Mouse (Mus musculus): Measurements from ENCODE around the gene Syne1.
A peak's percentile ranks its signal among the peaks of the same experiment; 100 is the strongest.

Syne1 gene

DNA sequence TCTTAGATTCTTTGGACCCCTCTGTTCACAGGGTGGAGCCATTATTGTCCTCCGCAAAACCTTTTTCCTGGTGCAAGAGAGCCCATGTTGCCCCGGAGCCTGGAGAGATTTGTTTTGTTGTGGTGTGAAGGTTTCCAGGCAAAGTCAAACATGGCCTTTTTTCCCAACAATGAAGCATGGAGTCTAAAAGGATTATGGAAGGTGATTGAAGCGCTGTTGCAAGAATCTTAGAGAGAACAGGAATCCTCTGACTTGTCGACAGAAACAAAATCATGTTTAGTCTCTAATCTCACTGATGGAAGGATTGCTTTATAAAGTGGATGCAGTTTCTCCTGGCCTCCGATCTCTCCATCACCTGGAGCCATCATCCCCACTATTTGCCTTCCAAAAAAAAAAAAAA is at the start of gene Syne1:
Syne1 (minus strand) TSS at position 101 of the 400 bp plus-strand sequence.
- no peak for DNase-seq (ENCODE audit: low read depth)

DNA sequence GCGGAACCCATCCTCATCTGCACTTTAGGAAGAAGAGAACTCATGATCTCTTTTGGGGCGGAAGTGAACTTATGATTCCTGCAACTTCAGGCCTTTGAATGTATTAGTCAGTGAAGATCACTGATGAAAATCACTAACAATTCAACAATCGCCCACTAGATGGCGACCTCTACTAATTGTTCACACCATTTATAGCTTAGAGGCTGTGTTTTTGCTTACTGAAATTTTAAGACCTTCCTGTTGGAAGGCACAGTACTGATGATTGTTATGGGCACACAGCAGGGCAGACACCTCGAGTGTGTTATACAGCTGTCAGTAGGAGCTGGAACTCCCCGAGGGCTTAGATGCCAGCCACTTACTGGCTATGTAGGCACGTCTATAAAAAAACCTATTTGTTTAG is 48.8 kb upstream of the Syne1 start:
- peak; percentile 93 for DNase-seq (ENCODE audit: low read depth)

DNA sequence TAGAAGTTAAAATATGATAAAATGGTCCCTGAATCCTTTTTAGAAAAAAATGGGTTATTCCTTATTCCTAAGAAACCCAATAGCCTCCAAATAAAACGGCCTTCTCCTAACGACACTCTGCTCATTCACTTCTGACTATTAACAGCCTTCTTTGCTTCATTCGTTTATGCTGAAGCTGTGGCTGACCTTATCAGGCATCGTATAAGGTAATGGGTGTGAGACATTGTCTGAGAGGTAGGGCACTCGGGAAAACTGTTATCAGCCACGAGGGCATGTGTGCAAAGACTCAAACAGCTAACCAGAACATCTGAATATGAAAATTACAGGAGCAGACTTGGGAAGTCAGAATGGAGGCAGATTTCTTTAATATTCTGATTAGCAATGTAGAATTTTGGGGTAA is 45.3 kb upstream of the Syne1 start:
- no peak for DNase-seq (ENCODE audit: low read depth)

DNA sequence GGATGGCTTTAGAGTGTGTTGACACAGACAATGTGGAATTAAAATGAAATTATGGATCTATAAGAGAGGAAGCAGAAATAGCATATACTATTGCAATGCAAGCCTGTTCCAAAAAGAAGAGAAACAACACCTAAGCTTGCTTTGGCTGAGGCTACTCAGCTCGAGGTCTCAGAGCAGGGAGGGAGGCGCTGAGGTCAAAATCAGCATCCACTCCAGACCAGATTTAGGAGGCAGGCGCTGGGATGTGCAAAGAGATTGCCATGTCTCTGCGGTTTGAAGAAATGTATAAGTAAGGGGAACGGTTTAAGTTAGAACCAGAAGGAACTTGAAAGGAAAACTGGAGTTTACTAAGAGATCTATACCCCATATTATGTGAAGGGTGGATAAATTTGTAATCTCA is 43.2 kb upstream of the Syne1 start:
- no peak for DNase-seq (ENCODE audit: low read depth)

- no peak for DNase-seq (ENCODE audit: low read depth)
Measured at GRCm38 (mm10) chr10:5593464-5593863, 42.2 kb upstream of the Syne1 start, which contains the start of gene Myct1. Gene Myct1 (plus strand): TSS chr10:5593775.

DNA sequence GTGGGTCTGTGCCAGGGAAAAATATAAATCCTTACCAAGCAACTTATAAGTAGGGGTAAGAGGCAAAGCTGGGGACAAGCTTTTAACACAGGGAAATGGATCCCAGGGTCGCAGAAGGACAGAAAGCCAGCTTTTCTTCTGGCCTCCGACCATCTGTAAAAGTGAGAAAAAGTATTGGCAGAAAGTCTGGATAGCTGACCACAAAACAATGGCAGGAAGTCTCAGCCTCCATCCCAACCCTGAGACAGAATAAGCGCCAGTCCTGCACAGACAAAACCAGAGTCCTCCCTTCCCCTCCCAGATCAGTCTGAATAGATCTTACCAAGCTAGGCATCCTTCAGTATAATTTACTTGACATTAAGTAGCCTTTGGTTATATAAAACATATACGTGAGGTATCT is 40.7 kb upstream of the Syne1 start:
- no peak for DNase-seq (ENCODE audit: low read depth)

DNA sequence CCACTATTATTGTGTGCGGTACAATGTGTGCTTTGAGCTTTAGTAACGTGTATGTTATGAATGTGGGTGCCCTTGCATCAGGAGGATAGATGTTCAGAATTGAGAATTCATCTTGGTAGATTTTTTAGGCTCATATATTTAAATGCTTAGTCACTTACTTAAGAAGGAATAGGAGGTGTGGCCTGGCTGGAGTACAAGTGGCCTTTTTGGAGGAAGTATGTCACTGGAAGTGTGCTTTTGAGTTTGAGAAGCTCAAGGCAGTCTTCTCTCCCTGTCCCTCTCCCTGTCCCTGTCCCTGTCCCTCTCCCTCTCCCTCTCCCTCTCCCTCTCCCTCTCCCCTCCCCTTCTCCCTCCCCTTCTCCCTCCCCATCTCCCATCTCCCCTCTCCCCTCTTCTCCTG is 39.8 kb upstream of the Syne1 start:
- peak; percentile 55 for DNase-seq (ENCODE audit: low read depth)

DNA sequence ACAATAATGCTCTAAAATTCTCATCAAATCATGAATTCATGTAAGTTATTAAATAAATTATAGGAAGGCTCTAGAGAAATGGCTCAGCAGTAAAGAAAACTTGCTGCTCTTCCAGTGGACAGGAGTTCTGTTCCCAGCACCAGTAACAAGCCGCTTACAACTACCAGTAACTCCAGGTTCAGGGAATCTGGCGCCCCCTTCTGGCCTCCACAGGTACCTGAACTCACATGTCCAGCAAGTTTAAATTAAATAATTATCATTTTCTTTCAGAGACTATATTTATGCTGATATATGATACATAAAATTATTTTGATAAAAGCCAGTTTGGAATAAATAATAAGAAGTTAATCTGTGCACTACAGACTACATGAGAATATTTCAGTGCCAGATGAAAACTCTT is 22.0 kb upstream of the Syne1 start:
- DNase-seq (ENCODE audit: low read depth) = no peak

GRCm38 (mm10) chr10:5571332-5571731 is 20.1 kb upstream of the Syne1 start:
- no peak for DNase-seq (ENCODE audit: low read depth)

- DNase-seq (ENCODE audit: low read depth) = no peak
Measured at GRCm38 (mm10) chr10:5570059-5570458, 18.8 kb upstream of the Syne1 start.

DNA sequence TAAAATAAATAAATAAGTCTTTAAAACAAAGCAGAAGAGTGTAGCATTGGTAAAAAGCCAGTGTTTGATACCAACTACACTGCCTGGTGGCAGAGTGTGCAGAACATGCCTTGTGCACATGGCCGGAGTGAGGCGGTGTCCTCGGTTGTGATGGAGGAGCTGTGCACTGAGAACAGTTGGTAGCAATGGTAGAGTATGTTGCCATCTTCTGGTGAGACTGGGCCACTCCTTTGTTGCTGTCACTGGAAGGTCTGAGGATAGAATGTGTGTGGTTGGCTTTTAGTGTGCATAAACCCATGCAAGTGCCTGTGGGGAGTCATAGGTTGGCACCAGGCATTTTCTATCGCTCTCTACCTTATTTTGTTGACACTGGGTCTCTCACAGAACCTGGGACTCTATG is 17.7 kb upstream of the Syne1 start:
- no peak for DNase-seq (ENCODE audit: low read depth)

DNA sequence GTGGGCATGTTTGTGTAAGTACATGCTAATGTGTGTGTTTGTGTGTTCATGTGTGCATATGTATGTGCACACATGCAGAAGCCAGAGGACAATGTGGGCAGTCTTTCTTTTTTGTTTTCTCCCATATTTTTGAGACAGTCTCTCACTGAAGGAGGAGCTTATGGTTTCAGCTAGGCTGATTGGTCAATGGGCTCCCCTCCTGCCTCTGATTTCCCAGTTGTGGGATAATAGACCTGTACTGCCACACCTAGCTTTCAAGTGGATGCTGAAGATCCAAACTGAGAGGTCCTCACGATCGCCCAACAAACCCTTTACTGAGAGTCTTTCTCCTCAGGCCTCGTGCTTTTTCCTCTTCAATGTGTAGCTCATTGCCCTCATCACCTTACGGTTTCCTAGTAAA is 10.4 kb upstream of the Syne1 start:
- no peak for DNase-seq (ENCODE audit: low read depth)

DNA sequence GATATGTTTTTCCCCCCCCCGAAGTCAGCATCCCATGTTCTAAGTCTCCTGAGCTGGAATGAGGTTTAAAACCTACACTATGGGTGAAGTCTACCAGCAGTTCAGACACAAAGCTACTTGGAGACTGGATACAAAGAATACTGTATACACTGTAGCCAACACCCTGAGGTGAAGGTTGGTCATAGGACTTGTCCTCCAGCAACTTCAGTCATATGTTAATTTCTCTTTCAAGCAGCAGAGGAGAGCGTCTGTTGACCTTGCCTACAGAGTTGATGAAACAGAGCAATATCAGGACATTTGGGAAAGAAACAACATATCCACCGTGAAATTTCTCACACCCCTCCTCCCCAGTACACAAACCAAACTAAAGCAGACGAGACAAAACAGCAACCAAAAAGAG is 9.2 kb upstream of the Syne1 start:
- DNase-seq (ENCODE audit: low read depth) = no peak

- no peak for DNase-seq (ENCODE audit: low read depth)
Measured at GRCm38 (mm10) chr10:5558808-5559207, 7.5 kb upstream of the Syne1 start.

- DNase-seq (ENCODE audit: low read depth) = peak; percentile 59
Measured at GRCm38 (mm10) chr10:5554941-5555340, 3.7 kb upstream of the Syne1 start.

DNA sequence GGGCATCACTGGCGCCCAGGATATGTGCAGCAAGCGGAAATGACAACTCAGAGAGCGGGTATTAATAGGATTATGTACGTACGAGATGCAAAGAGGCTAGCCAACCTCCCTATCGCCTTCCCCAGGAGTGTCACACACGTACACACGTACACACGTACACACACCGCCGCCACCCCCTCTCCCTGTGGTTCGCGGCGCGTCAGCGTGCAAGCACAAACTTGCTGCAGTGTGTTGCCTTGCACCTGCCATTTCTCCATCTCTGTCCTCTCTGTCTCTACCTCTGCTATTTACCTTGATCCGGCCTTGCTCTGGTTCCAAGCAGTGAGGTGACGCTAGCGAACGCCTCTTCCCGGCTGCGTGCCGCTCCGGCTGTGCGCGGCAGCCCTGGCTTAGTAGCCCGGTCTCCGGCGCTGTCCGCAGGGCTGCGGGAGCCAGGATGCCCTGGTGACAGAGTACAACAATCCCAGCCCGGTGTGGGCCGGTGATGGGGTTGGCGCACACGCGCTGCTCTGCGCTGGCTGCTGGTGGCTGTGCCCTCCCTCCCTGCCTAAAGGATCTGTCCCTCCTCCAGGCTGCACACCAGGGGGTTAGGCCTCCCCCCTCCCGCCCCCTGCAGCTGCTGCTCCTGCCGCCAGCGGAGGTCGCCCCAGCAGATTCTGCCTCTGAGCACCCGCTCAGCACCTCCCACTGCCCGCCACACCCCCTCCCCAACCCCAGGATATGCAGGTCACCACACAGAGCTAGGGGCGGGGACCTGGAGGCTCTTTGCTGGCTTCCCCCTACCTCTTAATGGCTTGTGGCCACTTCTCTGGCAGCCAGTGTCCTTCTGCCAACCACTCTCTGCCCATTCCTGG is 887 bp downstream of the Syne1 start:
- DNase-seq (ENCODE audit: low read depth) = no peak

- DNase-seq (ENCODE audit: low read depth) = no peak
Measured at GRCm38 (mm10) chr10:5549871-5550167, 1.5 kb downstream of the Syne1 start.

- DNase-seq (ENCODE audit: low read depth) = peak; percentile 51
Measured at GRCm38 (mm10) chr10:5548651-5549050, 2.6 kb downstream of the Syne1 start.

DNA sequence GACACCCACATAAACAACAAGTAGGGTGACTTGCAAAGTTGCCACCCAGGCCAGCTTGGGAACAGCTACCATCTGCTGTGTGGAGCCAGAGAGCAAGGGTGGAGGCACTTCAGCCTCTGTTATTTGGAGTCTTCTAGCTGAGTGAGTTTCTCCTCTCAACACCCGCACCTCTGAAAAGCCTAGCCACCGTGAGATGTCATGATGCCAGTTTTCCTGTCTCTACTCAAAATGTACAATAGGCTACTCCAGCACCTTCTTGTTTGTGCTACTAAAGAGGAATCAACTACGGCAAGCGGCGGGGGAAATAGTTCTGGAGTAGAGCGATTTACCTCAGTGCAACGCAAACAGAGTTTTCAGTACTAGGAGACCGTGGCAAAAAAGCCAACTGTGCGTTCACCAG is 3.5 kb downstream of the Syne1 start:
- DNase-seq (ENCODE audit: low read depth) = no peak

- DNase-seq (ENCODE audit: low read depth) = no peak
Measured at GRCm38 (mm10) chr10:5546428-5546827, 4.9 kb downstream of the Syne1 start.

- DNase-seq (ENCODE audit: low read depth) = no peak
Measured at GRCm38 (mm10) chr10:5528284-5528683, 23.0 kb downstream of the Syne1 start.

- no peak for DNase-seq (ENCODE audit: low read depth)
Measured at GRCm38 (mm10) chr10:5527634-5528033, 23.6 kb downstream of the Syne1 start.

DNA sequence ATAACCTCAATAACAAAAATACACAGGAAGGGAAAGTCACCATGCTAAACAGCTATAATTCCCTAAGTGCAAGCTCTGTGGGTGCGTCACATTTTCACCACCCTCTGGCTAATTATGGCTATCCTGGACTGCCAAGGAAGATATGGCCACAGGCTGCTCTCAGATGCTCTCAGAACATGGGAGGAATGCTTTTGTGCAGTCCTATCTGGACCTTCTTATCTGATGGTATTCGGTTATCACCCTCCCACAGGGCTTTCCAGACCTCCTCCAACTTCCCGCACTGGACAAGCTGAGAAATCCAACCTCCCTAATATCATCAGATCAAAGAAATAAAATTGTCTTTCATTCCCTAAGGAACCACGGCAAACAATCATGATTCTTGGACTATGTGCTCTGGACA is 28.4 kb downstream of the Syne1 start:
- DNase-seq (ENCODE audit: low read depth) = no peak

GRCm38 (mm10) chr10:5522276-5522675 is 29.0 kb downstream of the Syne1 start:
- DNase-seq (ENCODE audit: low read depth) = no peak
